Mouse (Mus musculus): ENCODE measurements at regions not wholly inside any gene's neighbourhood (a gene's known extent, or its start where the extent isn't known, plus 50 kb on each side); places are given as distances from the start of the nearest gene placed in this dataset.
"Not testable (repeated sequence)": the region's sequence is repeated elsewhere in the genome, so short reads cannot be mapped to it uniquely, and the experiment has no call there.

- peak; percentile 5 for DNase-seq
Observed at GRCm38 (mm10) chr4:22131751-22132736, 200.9 kb downstream of the Faxc start.

- no peak for DNase-seq
Observed at GRCm38 (mm10) chr4:22133547-22134495, 202.7 kb downstream of the Faxc start.

GRCm38 (mm10) chr4:22140122-22140521 is 209.0 kb downstream of the Faxc start:
- no peak for DNase-seq

- no peak for DNase-seq
Observed at GRCm38 (mm10) chr4:22143546-22143945, 212.4 kb downstream of the Faxc start.

- DNase-seq = not testable (repeated sequence)
Observed at GRCm38 (mm10) chr4:22144834-22145233, 212.5 kb upstream of the Fbxl4 start.

- no peak for DNase-seq
Observed at GRCm38 (mm10) chr4:22146648-22147409, 210.5 kb upstream of the Fbxl4 start.

GRCm38 (mm10) chr4:22151899-22152493 is 205.3 kb upstream of the Fbxl4 start:
- DNase-seq = no peak

GRCm38 (mm10) chr4:22152971-22153544 is 204.3 kb upstream of the Fbxl4 start:
- no peak for DNase-seq

GRCm38 (mm10) chr4:22153620-22154019 is 203.7 kb upstream of the Fbxl4 start:
- no peak for DNase-seq

GRCm38 (mm10) chr4:22186422-22186821 is 170.9 kb upstream of the Fbxl4 start:
- no peak for DNase-seq

- no peak for DNase-seq
Observed at GRCm38 (mm10) chr4:22188141-22189006, 169.0 kb upstream of the Fbxl4 start.

GRCm38 (mm10) chr4:22196501-22196900 is 160.8 kb upstream of the Fbxl4 start:
- no peak for DNase-seq

- DNase-seq = no peak
Observed at GRCm38 (mm10) chr4:22208531-22208930, 148.8 kb upstream of the Fbxl4 start.

GRCm38 (mm10) chr4:22237640-22238039 is 119.7 kb upstream of the Fbxl4 start:
- DNase-seq = no peak

GRCm38 (mm10) chr4:22250276-22250675 is 107.1 kb upstream of the Fbxl4 start:
- not testable (repeated sequence) for DNase-seq

- DNase-seq = no peak
Observed at GRCm38 (mm10) chr4:22263903-22264302, 93.4 kb upstream of the Fbxl4 start.

GRCm38 (mm10) chr4:22269064-22269463 is 88.3 kb upstream of the Fbxl4 start:
- no peak for DNase-seq

- DNase-seq = no peak
Observed at GRCm38 (mm10) chr4:22274178-22274577, 83.2 kb upstream of the Fbxl4 start.

- DNase-seq = no peak
Observed at GRCm38 (mm10) chr4:22282536-22283323, 74.6 kb upstream of the Fbxl4 start.
